Mouse (Mus musculus) urinary bladder, postnatal 10 days (tissue): ENCODE results near the gene Arhgdig.
"Not testable (repeated sequence)": the region's sequence is repeated elsewhere in the genome, so short reads cannot be mapped to it uniquely, and the experiment has no call there.

Source experiments
- DNase-seq: peaks from one replicate; pipeline ENCODE4 v3.0.0; 2022; ENCODE audit warnings: low spot score

The Arhgdig gene

GRCm38 (mm10) chr17:26204766-26205165 lies 2.8 kb downstream of the Arhgdig start:
- no peak for DNase-seq

GRCm38 (mm10) chr17:26203321-26203811 lies 4.2 kb downstream of the Arhgdig start:
- no peak for DNase-seq

GRCm38 (mm10) chr17:26202737-26203136 lies 4.8 kb downstream of the Arhgdig start, which contains the start of gene Rgs11:
Gene Rgs11, plus strand, starts transcription at chr17:26202951.
- no peak for DNase-seq

GRCm38 (mm10) chr17:26201998-26202397 lies 5.6 kb downstream of the Arhgdig start:
- DNase-seq, result no peak

- no peak for DNase-seq
Measured at GRCm38 (mm10) chr17:26200831-26201705, 6.5 kb downstream of the Arhgdig start.

- DNase-seq, result no peak
Measured at GRCm38 (mm10) chr17:26198892-26199291, 8.7 kb downstream of the Arhgdig start, which contains the start of gene Pdia2. Gene Pdia2, minus strand, starts transcription at chr17:26199087.

GRCm38 (mm10) chr17:26192481-26193190 lies 14.9 kb downstream of the Arhgdig start:
- no peak for DNase-seq

GRCm38 (mm10) chr17:26191486-26191885 lies 16.1 kb downstream of the Arhgdig start:
- not testable (repeated sequence) for DNase-seq

GRCm38 (mm10) chr17:26188091-26188805 lies 19.3 kb downstream of the Arhgdig start:
- no peak for DNase-seq

GRCm38 (mm10) chr17:26187592-26187991 lies 20.0 kb downstream of the Arhgdig start:
- no peak for DNase-seq

- DNase-seq, result no peak
Measured at GRCm38 (mm10) chr17:26181179-26181578, 26.4 kb downstream of the Arhgdig start.

- DNase-seq, result no peak
Measured at GRCm38 (mm10) chr17:26178611-26179010, 29.0 kb downstream of the Arhgdig start.

GRCm38 (mm10) chr17:26175248-26175647 lies 32.3 kb downstream of the Arhgdig start:
- not testable (repeated sequence) for DNase-seq

- DNase-seq, result no peak
Measured at GRCm38 (mm10) chr17:26168039-26168438, 39.5 kb downstream of the Arhgdig start.

GRCm38 (mm10) chr17:26162736-26163135 lies 44.9 kb downstream of the Arhgdig start:
- DNase-seq, result no peak

GRCm38 (mm10) chr17:26151886-26152630 lies 55.5 kb downstream of the Arhgdig start:
- no peak for DNase-seq
